Mouse (Mus musculus) A20 (cell line): ENCODE results near the gene Wsb2.
"Not testable (repeated sequence)": the region's sequence is repeated elsewhere in the genome, so short reads cannot be mapped to it uniquely, and the experiment has no call there.

ENCODE experiments used
- DNase-seq: peaks from one replicate; pipeline ENCODE4 v3.0.0-alpha.2; 2011; ENCODE audit warnings: low read depth, low spot score

The Wsb2 gene

DNA sequence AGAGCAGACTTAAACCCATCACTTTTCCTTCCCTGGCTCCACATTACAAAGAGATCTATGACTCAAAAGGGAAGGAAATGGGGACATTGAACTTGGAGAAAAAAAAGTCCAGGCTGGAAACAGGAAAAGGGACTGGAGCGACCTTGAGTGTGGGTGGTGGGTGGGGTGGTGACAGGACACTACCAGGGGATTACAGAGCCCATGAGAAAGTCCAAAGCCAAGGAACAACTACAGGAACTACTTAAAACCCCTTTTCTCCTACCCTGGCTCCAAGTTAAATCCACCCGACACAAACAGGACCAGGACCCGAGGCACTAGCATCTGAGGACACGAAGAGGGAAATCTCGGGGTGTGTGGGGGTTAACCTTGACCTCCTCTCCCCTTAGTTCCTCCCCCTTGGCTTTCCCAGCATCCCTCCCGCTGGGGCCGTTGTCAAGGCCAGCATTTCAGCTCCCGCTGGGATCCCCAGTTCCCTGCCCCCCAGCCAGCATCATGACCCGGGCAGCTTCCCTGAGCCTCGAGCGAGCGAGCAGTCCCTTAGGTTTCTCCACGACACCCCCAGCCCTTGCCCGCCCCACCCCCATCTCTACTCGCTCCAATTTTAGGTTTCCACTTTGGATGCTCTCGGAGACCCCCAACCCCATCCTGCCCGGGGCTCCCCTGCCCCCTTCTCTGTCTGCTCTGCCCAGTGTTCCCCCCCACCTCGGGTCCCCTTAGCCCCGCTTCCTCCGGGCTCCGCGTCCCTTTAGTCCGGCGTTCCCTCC, 557 bp upstream of the Wsb2 start:
- peak; percentile 34 for DNase-seq

DNA sequence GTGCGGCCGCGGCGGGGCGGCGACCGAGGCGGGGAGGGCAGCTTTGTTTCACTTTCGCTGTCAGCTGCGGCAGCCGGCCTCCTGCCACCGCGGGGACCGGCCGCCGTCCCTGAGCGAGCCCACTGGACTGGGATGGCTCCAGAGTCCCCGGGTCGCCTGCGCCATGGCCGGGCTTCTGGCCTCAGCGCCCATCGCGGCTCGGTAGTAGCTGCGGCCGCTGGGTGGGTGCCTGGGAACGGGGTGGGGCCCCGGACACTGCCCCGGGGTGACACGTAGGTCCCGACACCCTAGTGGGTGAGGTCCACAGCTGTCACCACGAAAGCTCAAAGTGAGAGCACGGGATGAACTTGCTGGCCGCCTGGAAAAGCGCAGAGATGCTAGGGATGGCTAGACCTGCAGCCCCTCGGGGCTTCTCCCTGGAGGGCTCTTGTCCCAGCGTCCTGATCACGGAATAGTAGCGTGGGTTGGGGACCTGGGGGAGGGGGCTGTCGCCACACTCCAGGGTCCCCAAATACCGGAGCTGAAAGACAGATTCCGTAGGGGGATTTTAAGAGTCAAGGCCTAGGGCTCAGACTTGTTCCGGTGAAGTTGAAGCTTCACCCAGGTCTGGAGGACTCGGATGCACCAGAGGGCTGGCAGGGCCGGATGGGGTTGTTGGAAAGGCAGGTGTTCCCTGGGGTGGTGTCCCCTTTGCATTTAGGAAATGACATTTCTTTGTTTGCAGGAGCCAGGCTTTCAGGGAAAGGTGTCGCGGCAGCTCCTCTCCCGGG, 559 bp downstream of the Wsb2 start:
- peak; percentile 61 for DNase-seq

DNA sequence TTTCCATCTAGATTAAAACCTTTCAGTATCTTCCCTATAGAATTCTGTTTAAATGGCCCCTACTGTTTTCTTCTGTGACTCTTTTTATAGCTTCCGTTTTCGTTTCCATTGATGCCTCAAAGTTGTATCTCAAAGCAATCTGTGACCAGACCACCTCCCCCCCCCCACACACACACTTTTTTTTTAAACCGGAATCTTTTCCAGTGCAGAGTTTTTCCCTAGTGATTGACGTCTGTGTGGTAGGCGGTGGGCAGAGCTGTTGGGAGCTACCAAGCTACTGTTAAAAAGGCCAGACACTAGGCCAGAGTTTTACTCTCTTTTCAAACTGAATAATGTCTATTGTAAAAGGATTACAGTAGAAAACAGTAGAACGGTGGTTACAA, 1.1 kb downstream of the Wsb2 start:
- no peak for DNase-seq

DNA sequence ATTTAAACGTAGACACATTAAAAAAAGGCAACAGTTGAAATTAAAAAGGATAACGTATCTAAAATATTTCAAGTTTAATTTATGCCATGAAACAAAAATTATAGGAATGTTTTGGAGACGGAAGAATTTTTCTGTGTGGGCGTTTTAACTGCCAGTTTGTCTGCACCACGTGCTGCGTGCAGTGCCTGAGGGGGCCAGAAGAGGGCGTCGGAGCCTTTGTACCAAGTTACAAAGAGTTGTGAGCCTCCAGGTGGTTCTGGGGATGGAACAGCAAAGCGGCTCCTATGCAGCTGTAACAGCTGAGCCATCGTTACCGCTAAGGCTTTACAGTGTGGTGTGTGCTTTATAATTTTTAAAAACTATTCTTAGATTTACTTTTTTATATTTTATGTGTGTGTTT, 1.6 kb downstream of the Wsb2 start:
- peak; percentile 86 for DNase-seq

DNA sequence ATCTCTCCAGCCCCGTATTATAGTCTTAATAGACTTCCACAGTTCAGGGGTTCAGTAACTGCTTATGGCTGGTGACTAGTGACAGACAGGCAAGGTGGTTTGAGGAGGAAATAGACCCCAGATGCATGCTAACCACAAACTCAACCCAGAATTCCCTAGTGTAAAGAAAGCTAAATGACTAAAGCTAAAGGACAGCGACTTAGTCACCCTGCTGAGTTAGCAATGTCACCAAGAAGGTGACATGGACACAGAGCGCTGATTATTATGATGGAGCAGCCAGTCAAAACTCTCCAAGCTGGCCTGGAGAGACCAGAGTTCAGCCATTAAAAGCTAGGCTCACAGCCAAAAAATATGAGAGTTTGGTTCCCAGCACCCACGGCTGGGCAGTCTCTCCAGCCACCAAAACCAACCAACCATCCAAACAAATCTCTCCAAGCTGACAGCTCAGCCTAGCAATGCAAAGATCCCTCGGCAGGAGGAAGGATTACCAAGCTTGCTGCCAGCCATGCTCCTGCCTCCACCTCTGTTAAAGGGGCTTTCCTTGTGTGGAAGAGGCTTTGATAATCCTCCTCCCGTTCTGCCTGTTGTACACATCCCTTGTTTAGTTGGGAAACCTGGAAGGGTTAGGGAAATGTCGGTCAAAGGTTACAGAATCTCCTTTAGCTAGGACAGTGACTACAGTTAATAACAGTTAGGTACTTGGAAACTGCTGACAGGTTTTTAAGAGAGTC, 2.6 kb downstream of the Wsb2 start:
- no peak for DNase-seq

DNA sequence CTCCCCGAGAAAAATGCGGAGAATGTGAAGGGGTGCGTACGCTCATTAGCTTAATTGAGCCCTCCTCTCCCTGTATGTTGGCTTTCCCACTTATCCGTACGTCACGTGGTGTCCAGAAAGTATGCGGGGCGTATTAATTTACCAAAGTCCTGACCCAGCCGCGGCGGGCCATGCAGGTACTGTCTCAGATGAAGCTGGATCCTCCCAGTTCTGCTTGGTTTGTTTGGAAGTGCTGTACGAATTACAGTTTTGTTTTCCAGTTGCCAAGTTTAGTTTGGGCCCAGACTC, 3.1 kb downstream of the Wsb2 start:
- DNase-seq = no peak

DNA sequence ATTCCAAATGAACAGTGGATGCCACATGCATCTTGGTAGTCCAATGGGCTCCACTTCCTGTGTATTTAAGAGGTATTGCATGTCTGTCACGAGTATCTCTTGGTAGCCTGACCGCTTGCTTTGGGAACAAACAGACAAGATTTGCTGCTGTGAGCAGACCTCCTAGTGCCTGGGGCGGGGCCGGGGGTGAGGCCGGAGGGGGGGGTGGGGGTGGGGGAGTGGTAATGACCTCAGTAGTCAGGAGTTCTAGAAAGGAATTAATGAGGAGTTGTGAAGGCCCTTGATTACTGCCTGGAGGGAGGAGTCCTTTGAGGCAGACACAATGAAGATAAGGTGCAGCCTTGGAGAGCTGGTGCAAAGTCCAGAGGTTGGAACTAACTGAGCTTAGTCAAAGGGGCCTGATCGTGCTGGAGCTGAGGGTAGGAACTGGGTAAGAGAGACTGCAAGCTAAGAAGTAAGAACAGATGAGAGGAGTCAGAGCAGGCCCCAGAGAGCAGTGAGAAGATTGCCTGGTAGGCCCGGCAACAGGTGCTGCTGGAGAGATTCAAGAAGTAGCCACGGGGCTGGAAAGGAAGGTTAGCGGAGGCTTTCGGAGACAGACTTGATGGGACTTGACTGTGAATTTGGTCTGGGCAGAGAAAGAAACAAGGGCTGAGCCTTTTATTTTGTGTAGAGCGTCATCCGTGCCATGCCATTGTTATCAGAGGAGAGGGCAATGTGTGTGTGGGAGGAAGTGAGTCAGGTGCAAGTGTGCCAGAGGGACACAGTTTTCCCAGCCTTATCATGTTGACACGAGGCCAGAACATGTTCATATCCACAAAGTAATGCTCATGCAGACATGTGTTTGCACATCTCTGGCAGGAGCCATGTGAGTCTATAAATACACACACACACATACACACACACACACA, 3.8 kb downstream of the Wsb2 start:
- DNase-seq = no peak

DNA sequence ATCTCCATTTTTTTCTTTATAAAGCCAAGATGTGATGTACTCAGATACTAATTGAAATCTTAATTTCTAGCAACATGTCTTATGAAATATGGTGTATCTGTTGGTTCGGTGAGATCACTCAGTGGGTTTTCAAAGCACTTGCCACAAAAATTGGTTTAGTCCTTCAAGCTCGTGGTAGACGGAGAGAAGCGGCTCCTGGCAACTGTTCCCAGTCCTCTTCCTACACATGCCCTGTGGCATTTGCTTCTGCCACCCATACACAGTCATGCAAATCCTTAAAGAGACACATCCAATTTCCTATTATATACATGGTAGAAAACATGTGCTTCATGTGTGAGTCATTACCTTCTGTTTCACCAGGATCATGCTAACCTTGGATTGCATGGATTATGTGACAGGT, 4.5 kb downstream of the Wsb2 start:
- DNase-seq = no peak

DNA sequence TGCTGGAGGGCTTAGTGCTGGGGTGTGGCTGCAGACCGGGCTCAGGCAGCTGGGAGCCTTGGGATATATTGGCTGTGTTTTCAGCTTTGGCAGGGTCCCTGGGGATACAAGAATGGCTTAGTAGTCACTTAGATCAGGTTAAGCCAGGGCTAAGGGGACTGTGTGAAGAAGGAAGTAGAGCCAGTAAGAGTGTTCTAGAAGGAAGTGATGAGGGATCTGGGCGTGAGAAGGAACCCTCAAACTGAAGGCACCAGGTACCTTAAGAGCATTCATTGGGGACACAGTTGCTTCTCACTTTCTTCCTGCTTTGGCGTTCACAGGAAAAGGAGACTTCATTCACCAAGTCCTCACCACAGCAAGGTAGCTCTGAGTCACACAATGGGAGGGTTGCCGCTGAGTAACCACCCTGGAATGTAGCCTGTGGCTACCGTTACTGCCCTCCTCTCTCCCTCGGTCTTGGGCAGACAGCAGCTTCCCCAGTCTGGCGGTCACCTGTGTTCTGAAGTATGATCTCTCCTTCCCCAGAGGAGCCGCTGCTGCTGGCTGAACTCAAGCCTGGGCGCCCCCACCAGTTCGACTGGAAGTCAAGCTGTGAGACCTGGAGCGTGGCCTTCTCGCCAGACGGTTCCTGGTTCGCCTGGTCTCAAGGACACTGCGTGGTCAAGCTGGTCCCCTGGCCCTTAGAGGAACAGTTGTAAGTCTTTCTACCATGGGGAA, 6.1 kb downstream of the Wsb2 start:
- no peak for DNase-seq

DNA sequence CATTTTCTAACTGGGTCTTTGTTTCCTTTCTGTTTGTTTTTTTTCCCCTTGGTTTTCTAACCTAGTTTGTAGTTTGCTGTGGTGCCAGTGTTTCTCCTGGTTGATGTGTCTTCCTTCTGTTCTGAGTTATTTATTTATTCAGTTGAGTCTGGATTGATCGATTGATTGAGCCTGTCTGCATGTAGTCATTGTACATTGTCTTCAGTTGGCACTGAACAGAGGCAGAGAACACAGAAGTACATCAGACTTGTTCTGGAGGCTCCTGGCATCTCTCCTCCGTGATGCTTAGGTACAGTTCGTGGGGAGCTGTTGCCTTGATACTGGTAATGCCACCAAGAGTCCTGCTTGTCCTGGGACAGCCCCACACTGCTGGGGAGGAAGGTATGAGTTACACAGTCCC, 7.7 kb downstream of the Wsb2 start:
- no peak for DNase-seq

DNA sequence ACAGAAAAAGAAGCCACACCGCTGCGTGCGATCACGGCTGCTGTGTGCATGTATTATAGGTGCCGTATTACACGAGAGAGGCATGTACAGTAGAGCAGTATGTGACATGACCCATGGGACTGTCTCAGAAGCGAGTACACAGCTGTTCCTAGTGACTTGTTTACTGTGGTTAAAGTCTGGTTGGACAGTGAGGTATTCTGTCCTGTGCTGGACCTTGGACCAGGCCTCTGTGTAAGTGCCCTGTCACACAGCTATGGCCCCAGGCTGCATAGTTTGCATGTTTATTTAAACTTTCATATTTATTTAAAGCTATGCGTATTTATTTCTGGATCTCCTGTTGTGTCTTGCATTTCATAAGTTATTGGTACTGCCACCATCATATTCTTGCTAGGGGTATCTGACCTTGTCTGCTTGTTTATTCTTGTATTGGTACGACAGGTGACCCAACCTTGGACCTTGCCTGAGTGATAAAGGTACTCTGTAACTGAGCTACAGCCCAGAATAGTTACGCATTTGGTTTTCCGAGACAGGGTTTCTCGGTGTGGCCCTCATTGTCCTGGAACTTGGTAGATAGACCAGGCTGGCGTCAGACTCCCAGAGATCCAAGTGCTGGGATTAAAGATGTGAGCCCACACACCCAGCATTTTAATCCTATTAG, 8.9 kb downstream of the Wsb2 start:
- no peak for DNase-seq

DNA sequence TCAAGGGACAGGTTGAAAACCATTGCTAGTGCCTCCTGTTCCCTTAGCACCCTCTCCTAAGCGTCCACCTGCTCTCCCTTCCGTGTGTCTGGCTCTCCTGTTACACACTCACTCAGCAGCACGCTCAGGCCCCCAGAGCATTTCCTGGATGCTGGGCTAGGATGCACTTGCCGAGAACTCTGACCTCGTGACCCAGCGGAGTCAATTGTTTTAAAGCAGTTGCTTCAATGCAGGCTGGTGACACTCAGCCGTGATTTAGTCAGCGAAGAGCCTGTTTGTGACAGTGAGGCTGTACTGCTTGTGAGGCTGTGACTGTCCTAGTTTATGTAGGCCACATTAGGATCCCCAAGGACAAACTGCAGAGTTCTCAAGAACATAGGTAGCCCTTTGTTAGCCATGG, 10.1 kb downstream of the Wsb2 start:
- DNase-seq = no peak

DNA sequence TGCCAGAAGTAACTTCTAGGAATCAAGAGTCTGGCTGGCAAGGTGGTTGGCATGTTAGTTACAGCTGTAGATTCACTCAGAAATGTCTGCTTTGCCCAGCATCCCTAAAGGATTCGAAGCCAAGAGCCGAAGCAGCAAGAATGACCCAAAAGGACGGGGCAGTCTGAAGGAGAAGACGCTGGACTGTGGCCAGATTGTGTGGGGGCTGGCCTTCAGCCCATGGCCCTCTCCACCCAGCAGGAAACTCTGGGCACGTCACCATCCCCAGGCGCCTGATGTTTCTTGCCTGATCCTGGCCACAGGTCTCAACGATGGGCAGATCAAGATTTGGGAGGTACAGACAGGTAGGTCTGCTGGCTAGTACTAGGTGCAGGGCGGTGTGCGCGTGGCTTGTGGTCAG, 13.5 kb downstream of the Wsb2 start:
- DNase-seq = no peak

DNA sequence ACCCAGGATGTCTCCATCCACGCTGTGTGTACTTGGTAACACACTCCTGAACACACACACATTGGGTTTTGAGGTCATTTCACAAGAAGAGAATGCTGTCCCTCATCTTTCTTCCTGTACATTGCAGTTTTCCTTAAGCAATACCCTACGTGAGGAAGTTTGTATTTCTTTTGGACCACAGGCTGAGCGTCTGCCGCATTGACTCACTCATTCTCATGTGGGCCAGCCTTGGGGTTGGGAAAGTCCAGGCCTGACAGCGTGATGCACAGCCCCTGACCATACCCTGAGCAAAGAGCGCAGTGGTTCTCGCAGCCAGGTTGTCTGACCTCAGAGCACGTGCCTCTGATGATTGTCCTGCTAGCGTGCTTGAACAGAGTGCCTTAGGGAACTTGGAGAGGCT, 16.3 kb downstream of the Wsb2 start:
- no peak for DNase-seq

DNA sequence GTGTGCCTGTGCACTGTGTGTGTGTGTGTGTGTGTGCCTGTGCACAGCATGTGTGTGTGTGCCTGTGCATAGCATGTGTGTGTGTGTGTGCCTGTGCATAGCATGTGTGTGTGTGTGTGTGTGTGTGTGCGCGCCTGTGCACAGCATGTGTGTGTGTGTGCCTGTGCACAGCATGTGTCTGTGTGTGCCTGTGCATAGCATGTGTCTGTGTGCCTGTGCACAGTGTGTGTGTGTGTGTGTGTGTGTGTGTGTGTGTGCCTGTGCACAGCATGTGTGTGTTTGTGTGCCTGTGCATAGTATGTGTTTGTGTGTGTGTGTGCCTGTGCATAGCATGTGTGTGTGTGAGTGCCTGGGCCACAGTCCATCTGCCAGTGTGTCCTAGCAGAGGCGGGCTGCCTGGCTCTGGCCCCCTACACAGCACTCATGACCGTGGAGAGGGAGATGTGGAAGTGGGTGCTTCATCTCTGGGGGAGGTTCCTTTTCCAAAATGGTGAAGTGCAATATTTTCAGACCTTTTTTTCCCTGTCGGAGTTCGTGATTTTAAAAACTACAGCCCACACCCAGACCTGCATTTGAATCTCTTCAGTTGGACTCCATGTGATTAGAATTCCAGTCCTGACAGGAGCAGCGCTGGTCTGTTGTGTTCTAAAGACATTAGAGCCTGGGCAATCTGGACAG, 17.4 kb downstream of the Wsb2 start:
- DNase-seq = no peak

DNA sequence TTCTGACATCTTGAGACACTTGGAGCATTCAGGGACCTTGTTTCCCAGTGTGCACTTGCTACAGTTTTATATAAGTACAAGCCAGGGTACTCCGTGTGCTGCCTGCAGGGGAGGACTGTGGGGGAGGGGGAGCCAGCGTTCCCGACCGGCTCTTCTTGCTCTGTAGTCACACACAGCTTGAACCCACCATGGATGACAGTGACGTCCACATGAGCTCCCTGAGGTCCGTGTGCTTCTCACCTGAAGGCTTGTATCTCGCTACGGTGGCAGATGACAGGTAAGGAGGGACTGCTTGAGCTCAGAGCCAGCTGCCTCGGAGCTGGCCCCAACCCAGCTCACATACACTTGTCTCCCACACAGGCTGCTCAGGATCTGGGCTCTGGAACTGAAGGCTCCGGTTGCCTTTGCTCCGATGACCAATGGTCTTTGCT, 19.2 kb downstream of the Wsb2 start:
- DNase-seq = no peak

DNA sequence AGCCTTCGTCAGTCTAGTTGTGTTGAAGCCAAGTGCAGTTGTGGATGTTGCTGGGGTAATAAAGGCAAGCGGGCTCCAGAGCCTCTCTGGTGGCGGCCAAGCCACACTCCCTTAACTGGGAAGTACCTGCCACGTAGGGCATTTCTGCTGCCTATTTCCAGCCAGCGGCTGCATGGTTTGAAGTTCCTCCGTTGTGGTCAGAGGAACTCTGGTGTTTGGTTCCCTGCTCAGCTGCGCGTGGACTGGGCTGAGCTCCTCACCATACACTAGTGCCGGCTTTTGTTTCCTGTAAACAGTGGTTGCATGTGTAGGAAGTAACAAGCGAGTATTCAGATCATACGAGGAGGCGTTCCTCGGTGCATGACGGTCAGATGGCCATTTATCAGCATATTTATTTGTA, 20.6 kb downstream of the Wsb2 start:
- not testable (repeated sequence) for DNase-seq

DNA sequence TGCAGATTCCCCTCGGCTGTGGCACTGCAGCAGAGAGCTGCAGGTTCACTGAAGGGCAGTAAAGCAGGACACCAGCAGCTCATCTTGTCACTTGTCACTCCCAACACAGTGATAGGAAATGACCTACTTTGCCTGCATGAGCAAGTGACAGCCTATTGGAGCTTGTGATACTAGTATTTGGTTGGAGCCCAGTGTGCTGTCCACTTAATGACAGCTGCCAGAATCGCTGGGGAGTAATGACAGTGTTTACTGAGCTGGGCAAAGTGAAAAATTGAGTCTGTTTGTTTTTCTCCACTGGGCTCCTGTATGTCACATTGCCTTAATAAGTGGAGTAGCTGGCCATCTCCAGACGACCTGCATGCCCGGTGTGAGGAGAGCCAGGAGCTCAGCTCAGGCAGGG, 23.1 kb downstream of the Wsb2 start:
- DNase-seq = no peak

DNA sequence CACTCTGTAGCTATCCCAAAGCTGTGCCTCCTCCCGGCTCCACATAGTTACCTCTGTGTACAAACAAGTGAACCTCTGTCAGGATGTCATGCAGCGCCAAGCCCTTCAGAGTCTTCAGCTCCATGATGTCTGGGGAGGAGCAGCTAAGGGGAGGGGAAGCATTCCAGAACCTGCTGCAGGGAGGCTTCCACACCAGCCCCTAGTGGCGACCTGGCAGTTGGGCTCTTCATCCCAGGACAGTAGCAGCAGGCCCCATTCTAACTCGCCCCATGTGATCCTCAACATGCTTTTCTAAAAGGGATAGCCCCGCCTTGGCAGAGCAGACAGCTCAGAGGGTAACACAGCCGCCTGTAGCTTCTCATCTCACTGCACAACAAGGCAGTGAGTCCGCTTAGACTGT, 24.7 kb downstream of the Wsb2 start:
- DNase-seq = no peak

DNA sequence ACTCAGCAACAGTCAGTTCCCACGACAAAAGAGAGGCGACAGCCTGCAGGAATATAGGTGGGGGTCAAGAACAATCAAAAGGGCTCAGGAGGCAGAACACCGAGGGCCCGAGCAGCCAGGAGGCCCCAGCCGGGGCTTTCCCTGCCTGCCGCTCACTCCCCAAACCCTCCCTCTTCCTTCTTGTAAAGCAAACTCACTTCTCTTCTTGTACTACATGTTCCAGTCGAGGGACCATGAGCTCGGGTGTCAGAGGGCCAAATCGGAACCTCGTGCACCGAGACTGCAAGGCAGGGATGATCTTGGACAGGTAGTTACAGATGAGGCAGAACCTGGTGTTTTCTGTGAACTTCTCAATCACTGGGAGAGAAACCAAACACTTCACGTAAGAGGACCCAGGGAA, 26.1 kb downstream of the Wsb2 start:
- DNase-seq = no peak
